Mouse (Mus musculus): ENCODE data around the gene Vcan. TPM values are rescaled to one million over a fixed set of nuclear protein-coding genes. Genes with fewer than 3 reads are reported as not detected.

Gene Vcan
- polyA plus RNA-seq, 1 experiment from 2014 or later, result 5.0 TPM

DNA sequence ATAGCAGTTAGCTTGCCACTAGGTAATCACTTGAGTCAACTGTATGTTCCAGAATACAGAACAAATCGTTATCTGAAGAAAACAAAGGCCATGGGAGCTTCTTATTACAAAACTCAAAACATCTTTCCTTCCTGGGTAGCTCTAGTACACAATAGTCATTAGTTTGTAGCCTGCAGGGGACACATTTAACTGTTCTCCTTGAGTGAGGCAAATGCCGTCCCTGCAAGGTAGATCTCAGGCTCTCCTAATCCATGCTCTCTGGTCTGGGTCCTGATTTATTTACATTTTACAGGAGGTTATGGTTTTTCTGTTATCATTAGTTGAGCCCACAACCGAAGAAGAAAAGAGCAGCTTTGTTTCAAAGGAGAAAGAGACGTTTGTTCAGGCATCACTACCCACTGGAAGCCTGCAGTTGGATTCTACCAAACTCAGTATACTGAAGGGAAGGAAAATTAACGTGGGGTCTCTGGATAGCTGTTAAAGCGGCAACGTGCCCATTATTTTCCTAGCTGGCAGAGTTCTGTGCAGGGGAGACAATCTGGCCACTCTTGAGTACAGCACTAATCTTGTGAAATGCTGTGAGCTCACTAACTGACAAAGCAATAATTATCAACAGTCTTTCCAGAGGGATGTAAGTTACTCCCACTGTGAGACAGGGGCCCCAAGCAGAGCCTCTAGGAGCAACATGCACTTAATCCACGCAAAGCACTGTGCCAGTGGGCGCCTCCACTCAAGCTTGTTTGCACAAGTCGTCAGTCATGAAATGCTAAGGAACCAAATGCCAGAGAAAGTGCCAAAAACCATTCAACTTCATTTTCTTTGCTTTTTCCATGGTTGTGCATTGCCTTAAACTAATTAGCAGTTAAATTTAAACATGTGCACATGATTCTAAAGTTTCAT is 73.1 kb downstream of the Vcan start:
- Histone ChIP-seq H3K4me1 (replicated peaks; ENCODE audit: control insufficient read depth, insufficient read depth, low read length) (no peaks in the 10 kb centered on the region), H3K9ac (ENCODE audit: low read depth, low read length) (no peak overlapping the region), H3K4me3 (ENCODE audit: low read depth, low read length) (no peak overlapping the region), H3K4me2 (replicated peaks; ENCODE audit: low read depth) (no peak overlapping the region), H3K36me3 (ENCODE audit: control insufficient read depth, insufficient read depth) (no peaks in the 10 kb centered on the region), H3K27ac (ENCODE audit: low read depth, low read length) (no peak overlapping the region), H3K27me3 (replicated peaks; ENCODE audit: control insufficient read depth, insufficient read depth, low read length) (no peaks in the 10 kb centered on the region), H3K9me3 (ENCODE audit: control insufficient read depth) (no peaks in the 10 kb centered on the region)
- TF ChIP-seq CTCF (IDR thresholded peaks at IDR 0.05; ENCODE audit: low read depth), result no peak
- ATAC-seq, result no peak
- 55% methylated on average over 10 of the region's 10 CpGs for WGBS

DNA sequence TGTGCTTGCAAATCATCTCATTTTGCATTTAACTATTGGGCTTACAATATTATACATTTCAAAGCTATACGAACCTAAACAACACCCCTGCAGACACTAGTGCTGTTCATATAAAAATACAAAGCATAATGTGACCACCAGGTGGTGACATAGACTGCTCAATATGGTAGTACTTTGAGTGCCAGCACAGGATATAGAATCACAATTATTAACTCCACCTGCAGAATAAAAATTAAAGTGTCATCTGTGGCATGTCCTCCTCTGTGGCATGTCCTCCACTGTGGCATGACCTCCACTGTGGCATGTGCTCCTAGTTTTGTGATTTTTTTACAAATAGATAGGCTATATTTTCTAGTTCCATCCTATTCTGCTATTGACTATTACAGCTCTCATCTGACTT is 74.2 kb downstream of the Vcan start:
- Histone ChIP-seq H3K4me2 (replicated peaks; ENCODE audit: low read depth) (no peak overlapping the region), H3K27me3 (replicated peaks; ENCODE audit: control insufficient read depth, insufficient read depth, low read length) (no peaks in the 10 kb centered on the region), H3K9me3 (ENCODE audit: control insufficient read depth) (no peaks in the 10 kb centered on the region), H3K9ac (ENCODE audit: low read depth, low read length) (no peak overlapping the region), H3K4me1 (replicated peaks; ENCODE audit: control insufficient read depth, insufficient read depth, low read length) (no peaks in the 10 kb centered on the region), H3K27ac (ENCODE audit: low read depth, low read length) (no peak overlapping the region), H3K36me3 (ENCODE audit: control insufficient read depth, insufficient read depth) (no peaks in the 10 kb centered on the region), H3K4me3 (ENCODE audit: low read depth, low read length) (no peak overlapping the region)
- peak; percentile 75 for TF ChIP-seq CTCF (IDR thresholded peaks at IDR 0.05; ENCODE audit: low read depth)
- WGBS, result 64% methylated on average over 1 of the region's 1 CpGs
- no peak; the same call in 1 of the 2 replicates for ATAC-seq

DNA sequence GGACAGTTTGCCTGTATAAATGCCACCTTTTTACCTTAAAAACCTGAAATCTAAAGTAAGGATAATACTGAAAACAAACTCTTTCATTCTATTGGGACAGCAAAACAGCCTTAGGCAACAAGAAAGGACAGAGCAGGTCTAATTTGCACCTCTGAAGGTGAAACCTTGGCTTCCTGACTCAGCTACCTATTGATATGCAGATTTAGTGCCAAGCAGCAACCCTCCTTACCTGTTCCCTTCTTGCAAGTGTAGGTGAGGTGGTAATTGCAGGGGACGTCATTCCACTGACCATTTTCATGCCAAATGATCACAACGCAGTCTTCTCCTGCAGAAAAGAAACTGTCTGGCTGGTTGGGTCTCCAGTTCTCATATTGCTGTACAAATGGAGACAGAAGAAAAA is 80.6 kb downstream of the Vcan start:
- Histone ChIP-seq H3K4me2 (replicated peaks; ENCODE audit: low read depth) (no peak overlapping the region), H3K4me3 (ENCODE audit: low read depth, low read length) (no peak overlapping the region), H3K36me3 (ENCODE audit: control insufficient read depth, insufficient read depth) (no peaks in the 10 kb centered on the region), H3K4me1 (replicated peaks; ENCODE audit: control insufficient read depth, insufficient read depth, low read length) (no peaks in the 10 kb centered on the region), H3K9me3 (ENCODE audit: control insufficient read depth) (no peaks in the 10 kb centered on the region), H3K27ac (ENCODE audit: low read depth, low read length) (no peak overlapping the region), H3K27me3 (replicated peaks; ENCODE audit: control insufficient read depth, insufficient read depth, low read length) (no peaks in the 10 kb centered on the region), H3K9ac (ENCODE audit: low read depth, low read length) (no peak overlapping the region)
- no peak for TF ChIP-seq CTCF (IDR thresholded peaks at IDR 0.05; ENCODE audit: low read depth)
- 85% methylated on average over 2 of the region's 2 CpGs for WGBS
- no peak for ATAC-seq

DNA sequence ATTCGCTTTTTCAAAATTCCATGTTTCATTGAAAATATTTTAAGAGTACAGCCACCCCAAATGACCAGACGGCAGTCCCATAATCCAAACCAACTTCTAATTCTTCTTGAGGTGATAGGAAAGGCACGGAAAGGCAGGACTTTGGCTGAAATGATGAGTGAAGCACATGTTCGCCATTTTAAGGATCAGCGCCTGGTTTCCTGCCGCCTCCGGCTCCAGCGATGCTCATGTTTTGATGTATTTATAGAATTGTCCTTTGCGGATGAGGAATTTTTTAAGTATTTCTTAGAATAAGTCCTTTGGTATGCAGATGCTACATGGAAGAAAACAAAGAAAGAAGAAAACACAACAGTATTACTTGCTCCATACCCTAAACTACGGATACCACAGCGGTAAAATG is 85.3 kb downstream of the Vcan start:
- ATAC-seq, result no peak

DNA sequence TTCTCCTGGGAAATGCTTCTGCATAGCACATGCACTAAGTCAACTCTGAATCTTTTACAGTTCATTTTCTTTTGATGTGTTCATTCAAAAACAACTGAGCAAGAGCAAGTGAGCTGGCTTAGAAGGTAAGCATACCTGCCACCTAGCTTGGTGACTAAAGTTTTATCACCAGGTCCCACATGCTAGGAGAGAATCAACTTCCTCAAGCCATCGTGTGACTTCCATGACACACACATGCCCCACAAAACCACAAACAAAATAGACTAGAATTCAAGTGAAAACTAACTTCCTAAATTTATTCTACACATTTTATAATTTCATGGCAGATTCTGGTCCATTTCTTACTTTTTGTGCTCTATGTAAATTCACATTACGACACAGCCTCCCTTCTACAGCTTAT is 89.0 kb downstream of the Vcan start:
- no peaks in the 10 kb centered on the region for H3K9me3 ChIP-seq (ENCODE audit: control insufficient read depth)
- TF ChIP-seq CTCF (IDR thresholded peaks at IDR 0.05; ENCODE audit: low read depth), result no peak
- no peaks in the 10 kb centered on the region for H3K4me1 ChIP-seq (replicated peaks; ENCODE audit: control insufficient read depth, insufficient read depth, low read length)
- no peak overlapping the region for H3K27ac ChIP-seq (ENCODE audit: low read depth, low read length)
- H3K4me2 ChIP-seq (replicated peaks; ENCODE audit: low read depth), result no peak overlapping the region
- no peak for ATAC-seq
- no peaks in the 10 kb centered on the region for H3K36me3 ChIP-seq (ENCODE audit: control insufficient read depth, insufficient read depth)
- no peaks in the 10 kb centered on the region for H3K27me3 ChIP-seq (replicated peaks; ENCODE audit: control insufficient read depth, insufficient read depth, low read length)
- WGBS, result 94% methylated on average over 2 of the region's 2 CpGs
- H3K9ac ChIP-seq (ENCODE audit: low read depth, low read length), result no peak overlapping the region
- no peak overlapping the region for H3K4me3 ChIP-seq (ENCODE audit: low read depth, low read length)

More for the DNA sequence above, 85.3 kb downstream of the Vcan start:
- TF ChIP-seq CTCF (IDR thresholded peaks at IDR 0.05; ENCODE audit: low read depth), result no peak
- Histone ChIP-seq H3K4me3 (ENCODE audit: low read depth, low read length) (no peak overlapping the region), H3K36me3 (ENCODE audit: control insufficient read depth, insufficient read depth) (no peaks in the 10 kb centered on the region), H3K4me2 (replicated peaks; ENCODE audit: low read depth) (no peak overlapping the region), H3K27me3 (replicated peaks; ENCODE audit: control insufficient read depth, insufficient read depth, low read length) (no peaks in the 10 kb centered on the region), H3K4me1 (replicated peaks; ENCODE audit: control insufficient read depth, insufficient read depth, low read length) (no peaks in the 10 kb centered on the region), H3K9ac (ENCODE audit: low read depth, low read length) (no peak overlapping the region), H3K9me3 (ENCODE audit: control insufficient read depth) (no peaks in the 10 kb centered on the region), H3K27ac (ENCODE audit: low read depth, low read length) (no peak overlapping the region)
- WGBS, result 95% methylated on average over 11 of the region's 11 CpGs

DNA sequence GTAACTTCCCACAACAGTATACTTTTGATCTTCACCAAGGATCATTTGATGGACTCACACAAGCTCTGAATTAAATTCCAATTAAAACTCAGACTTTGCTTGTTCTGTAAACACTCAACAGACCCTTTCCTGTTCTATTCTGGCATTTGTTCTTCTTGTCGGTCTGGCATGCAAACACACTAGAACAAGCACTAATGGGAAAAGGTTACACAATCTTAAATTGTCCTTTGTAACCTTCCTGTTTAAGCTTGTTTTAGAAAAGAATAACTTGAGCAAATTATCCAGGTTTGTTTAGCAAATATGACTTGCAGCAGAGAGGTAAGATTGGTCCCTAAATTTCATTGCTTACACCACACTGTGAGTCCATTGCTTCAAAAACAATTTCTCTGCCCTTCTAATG is 89.5 kb downstream of the Vcan start:
- Histone ChIP-seq H3K4me2 (replicated peaks; ENCODE audit: low read depth) (no peak overlapping the region), H3K4me1 (replicated peaks; ENCODE audit: control insufficient read depth, insufficient read depth, low read length) (no peaks in the 10 kb centered on the region), H3K27ac (ENCODE audit: low read depth, low read length) (no peak overlapping the region), H3K9me3 (ENCODE audit: control insufficient read depth) (no peaks in the 10 kb centered on the region), H3K4me3 (ENCODE audit: low read depth, low read length) (no peak overlapping the region), H3K27me3 (replicated peaks; ENCODE audit: control insufficient read depth, insufficient read depth, low read length) (no peaks in the 10 kb centered on the region), H3K36me3 (ENCODE audit: control insufficient read depth, insufficient read depth) (no peaks in the 10 kb centered on the region), H3K9ac (ENCODE audit: low read depth, low read length) (no peak overlapping the region)
- 26% methylated on average over 1 of the region's 1 CpGs for WGBS
- ATAC-seq, result no peak
- no peak for TF ChIP-seq CTCF (IDR thresholded peaks at IDR 0.05; ENCODE audit: low read depth)
